Mouse (Mus musculus): ENCODE measurements at regions not wholly inside any gene's neighbourhood (a gene's known extent, or its start where the extent isn't known, plus 50 kb on each side); places are given as distances from the start of the nearest gene placed in this dataset.

- no peak for TF ChIP-seq CTCF (IDR thresholded peaks at IDR 0.05; ENCODE audit: extremely low read depth, insufficient read depth, insufficient read length, insufficient replicate concordance)
- TF ChIP-seq POLR2A (IDR thresholded peaks at IDR 0.05; ENCODE audit: low read depth, low read length): no peak
Measured at GRCm38 (mm10) chr4:84095237-84095636, 569.9 kb downstream of the Ccdc171 start.
